Mouse (Mus musculus): Measurements from ENCODE around the gene Prps1l1.

- TF ChIP-seq CTCF (IDR thresholded peaks at IDR 0.05; ENCODE audit: control insufficient read depth, insufficient read depth, insufficient read length) (no peak), USF1 (IDR thresholded peaks at IDR 0.05; ENCODE audit: low read depth) (no peak), MYOD1 (IDR thresholded peaks at IDR 0.05; ENCODE audit: control insufficient read depth, insufficient read length, low read depth) (no peak)
These were observed 24.0 kb downstream of the Prps1l1 start for GRCm38 (mm10) chr12:35008340-35009137.
